Mouse (Mus musculus) cerebellum, postnatal 4 days (tissue): Measurements from ENCODE around the gene Ccr6.
A peak's percentile ranks its signal among the peaks of the same experiment; 100 is the strongest.

Experiments
- DNase-seq, 2 experiments: peaks; one replicate each; pipeline ENCODE4 v3.0.0; 2022; ENCODE audit warnings: low spot score in 2 of 2, mixed read lengths in 1 of 2

Ccr6 gene

GRCm38 (mm10) chr17:8283526-8284253 is 47.8 kb downstream of the Ccr6 start:
- peak; percentile 88 to 95 for DNase-seq

GRCm38 (mm10) chr17:8284254-8284661 is 48.4 kb downstream of the Ccr6 start:
- peak in 1 of 2 experiments; percentile 36 for DNase-seq

- no peak for DNase-seq
These were observed 49.2 kb downstream of the Ccr6 start for GRCm38 (mm10) chr17:8285056-8285455.

- DNase-seq = no peak
These were observed 51.1 kb downstream of the Ccr6 start for GRCm38 (mm10) chr17:8286987-8287386.

GRCm38 (mm10) chr17:8289993-8290679 is 54.3 kb downstream of the Ccr6 start:
- no peak for DNase-seq

- no peak for DNase-seq
These were observed 54.9 kb downstream of the Ccr6 start for GRCm38 (mm10) chr17:8290736-8291135.

GRCm38 (mm10) chr17:8295825-8296224 is 60.0 kb downstream of the Ccr6 start:
- DNase-seq = no peak

GRCm38 (mm10) chr17:8296313-8296844 is 60.5 kb downstream of the Ccr6 start:
- DNase-seq = no peak

GRCm38 (mm10) chr17:8297746-8298145 is 61.9 kb downstream of the Ccr6 start:
- DNase-seq = no peak

GRCm38 (mm10) chr17:8298281-8298680 is 62.4 kb downstream of the Ccr6 start:
- no peak for DNase-seq

GRCm38 (mm10) chr17:8299524-8299923 is 63.7 kb downstream of the Ccr6 start:
- DNase-seq = no peak

- DNase-seq = no peak
These were observed 65.7 kb downstream of the Ccr6 start for GRCm38 (mm10) chr17:8301515-8301914.

GRCm38 (mm10) chr17:8302772-8303438 is 67.1 kb downstream of the Ccr6 start:
- DNase-seq = no peak

- DNase-seq = no peak
These were observed 67.8 kb downstream of the Ccr6 start for GRCm38 (mm10) chr17:8303671-8304070.

- DNase-seq = no peak
These were observed 70.0 kb downstream of the Ccr6 start for GRCm38 (mm10) chr17:8305801-8306200.
